Mouse (Mus musculus) midbrain, embryonic 15.5 days (tissue): ENCODE data around the gene Fgfr2. TPM values are rescaled to one million over a fixed set of nuclear protein-coding genes. Genes with fewer than 3 reads are reported as not detected.
A peak's percentile ranks its signal among the peaks of the same experiment; 100 is the strongest.

Experiments
- ATAC-seq: fragments of 200-750 bp; cut with Nextera tagmentation; replicated peaks from 2 replicates; pipeline ENCODE4 v1.8.0; 2017; ENCODE audit warnings: moderate TSS enrichment
- H3K27ac ChIP-seq: fragments of 300-500 bp; sonication (generic); 2 replicates; pipeline ENCODE4 v1.5.1; 2015; ENCODE audit warnings: mild to moderate bottlenecking, inconsistent platforms
- H3K27me3 ChIP-seq: fragments of 300-500 bp; sonication (generic); replicated peaks from 2 replicates; pipeline ENCODE4 v1.6.1; 2015; ENCODE audit warnings: inconsistent platforms
- H3K36me3 ChIP-seq: fragments of 300-500 bp; sonication (generic); replicated peaks from 2 replicates; pipeline ENCODE4 v1.6.1; 2015; ENCODE audit warnings: inconsistent platforms
- H3K4me1 ChIP-seq: fragments of 300-500 bp; sonication (generic); 2 replicates; pipeline ENCODE4 v1.6.1; 2015; ENCODE audit warnings: inconsistent platforms
- H3K4me2 ChIP-seq: fragments of 300-500 bp; sonication (generic); 2 replicates; pipeline ENCODE4 v1.6.1; 2015; ENCODE audit warnings: inconsistent platforms, mild to moderate bottlenecking, moderate library complexity
- H3K4me3 ChIP-seq: fragments of 300-500 bp; sonication (generic); 2 replicates; pipeline ENCODE4 v1.5.1; 2015; ENCODE audit warnings: mild to moderate bottlenecking, inconsistent platforms
- H3K9ac ChIP-seq: fragments of 300-500 bp; sonication (generic); 2 replicates; pipeline ENCODE4 v1.6.1; 2015; ENCODE audit warnings: mild to moderate bottlenecking, inconsistent platforms
- H3K9me3 ChIP-seq: fragments of 300-500 bp; sonication (generic); 2 replicates; pipeline ENCODE4 v1.6.1; 2016; ENCODE audit warnings: inconsistent platforms
- WGBS: fragments of 180-500 bp; shearing (Covaris S2); methylation state at CpG from one replicate; pipeline ENCODE4 v1.1.7; 2015; ENCODE audit warnings: mixed read lengths; 5-methylcytosine and 5-hydroxymethylcytosine counted together
- polyA plus RNA-seq: library from polyadenylated mRNA; unstranded; fragments of >200 nt; fragmentation: Nextera tagmentation; extraction: Ambion mirVana; gene quantifications from 2 replicates; pipeline ENCODE4 v1.2.1, GENCODE M21; 2015

The Fgfr2 gene
- polyA plus RNA-seq, 1 experiment from 2014 or later, result 23.3 TPM

DNA sequence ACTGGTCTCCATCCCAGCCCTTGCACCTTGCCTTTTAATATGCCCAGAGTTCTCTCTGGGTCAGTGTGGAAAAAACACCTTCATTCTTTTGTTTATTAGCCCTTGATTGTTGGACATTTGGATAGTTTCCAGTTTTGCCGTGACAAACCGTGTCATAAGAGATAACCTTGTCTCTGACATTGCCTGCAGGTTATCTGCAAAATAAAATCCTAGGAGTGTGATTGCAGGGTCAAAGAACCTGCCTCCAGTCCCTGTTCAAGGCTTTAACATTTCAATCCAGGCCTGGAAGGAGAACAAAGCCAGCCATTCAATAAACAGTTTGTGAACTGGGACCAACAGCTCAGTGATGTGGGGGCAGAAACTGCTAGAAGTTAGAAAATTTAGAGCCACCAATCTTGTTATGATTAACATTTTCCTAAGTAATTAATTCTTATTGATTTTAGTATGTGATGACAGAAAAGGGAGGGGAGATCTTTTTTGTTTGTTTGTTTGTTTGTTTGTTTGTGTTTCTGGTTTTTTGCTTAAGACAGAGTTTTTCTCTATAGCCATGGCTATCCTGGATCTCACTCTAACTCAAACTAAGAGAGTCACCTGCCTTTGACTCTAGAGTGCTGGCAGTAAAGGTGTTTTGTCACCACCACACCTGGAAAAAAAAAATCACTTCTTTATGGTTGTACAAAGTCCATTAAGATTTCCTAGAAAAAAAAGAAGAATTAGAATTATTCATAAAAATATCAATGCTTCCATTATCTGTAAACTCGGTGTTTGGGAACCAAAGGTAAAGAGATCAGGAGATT, 537.3 kb downstream of the Fgfr2 start:
- Histone ChIP-seq H3K4me1 (no peaks in the 10 kb centered on the region), H3K9me3 (no peaks in the 10 kb centered on the region), H3K27ac (no peak overlapping the region), H3K36me3 (no peaks in the 10 kb centered on the region), H3K4me2 (no peak overlapping the region), H3K4me3 (no peak overlapping the region), H3K9ac (no peak overlapping the region), H3K27me3 (no peaks in the 10 kb centered on the region)
- ATAC-seq, result no peak
- WGBS, result 63% methylated on average over 3 of the region's 3 CpGs

DNA sequence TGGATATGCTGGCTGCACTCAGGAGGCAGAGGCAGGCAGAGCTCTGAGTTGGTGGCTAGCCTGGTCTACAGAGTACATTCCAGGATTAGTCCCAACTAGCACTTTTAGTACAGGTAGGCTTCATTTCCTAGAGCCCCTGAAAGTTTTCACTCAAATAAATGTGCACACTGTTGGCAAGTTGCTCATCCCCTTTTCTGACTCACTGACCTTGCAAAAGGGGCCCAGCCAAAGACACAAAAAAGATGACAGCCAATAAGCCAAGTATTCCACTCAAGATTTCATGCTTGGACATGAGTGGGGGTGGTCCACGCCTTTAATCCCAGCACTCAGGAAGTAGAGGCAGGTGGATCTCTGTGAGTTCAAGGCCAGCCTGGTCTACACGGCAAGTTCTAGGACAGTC, 541.7 kb downstream of the Fgfr2 start:
- 98% methylated on average over 2 of the region's 2 CpGs for WGBS
- H3K4me1 ChIP-seq, result peaks cover 3% of the 10 kb centered on the region
- no peaks in the 10 kb centered on the region for H3K36me3 ChIP-seq

DNA sequence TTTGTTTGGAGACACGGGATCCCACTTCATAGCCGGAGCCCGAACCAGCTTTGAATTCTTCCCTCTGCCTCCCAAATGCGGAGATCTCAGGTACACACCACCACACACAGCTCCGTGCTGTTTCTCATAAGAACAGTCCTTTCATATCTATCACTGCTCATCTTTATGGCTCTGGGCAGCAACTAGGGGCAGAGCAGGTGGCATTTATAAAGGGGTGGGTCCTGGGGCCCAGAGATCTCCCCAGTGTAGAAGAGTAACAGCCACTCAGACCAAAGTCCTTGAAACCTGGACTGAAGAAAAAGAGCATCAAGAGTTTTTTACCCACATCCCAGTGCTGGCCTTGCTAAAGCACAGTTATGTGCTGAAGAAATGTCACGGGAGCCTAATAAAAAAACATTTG, 542.6 kb downstream of the Fgfr2 start:
- peaks cover 7% of the 10 kb centered on the region for H3K4me1 ChIP-seq
- no peak overlapping the region for H3K9ac ChIP-seq
- no peak overlapping the region for H3K27ac ChIP-seq
- ATAC-seq, result no peak
- H3K9me3 ChIP-seq, result no peaks in the 10 kb centered on the region
- no peak overlapping the region for H3K4me3 ChIP-seq
- no peak overlapping the region for H3K4me2 ChIP-seq
- H3K27me3 ChIP-seq, result no peaks in the 10 kb centered on the region
- H3K36me3 ChIP-seq, result no peaks in the 10 kb centered on the region
- WGBS, result 80% methylated on average over 6 of the region's 6 CpGs

More for the DNA sequence above, 541.7 kb downstream of the Fgfr2 start:
- no peak overlapping the region for H3K9ac ChIP-seq
- no peak overlapping the region for H3K4me2 ChIP-seq
- ATAC-seq, result no peak
- no peaks in the 10 kb centered on the region for H3K27me3 ChIP-seq
- no peak overlapping the region for H3K27ac ChIP-seq
- no peaks in the 10 kb centered on the region for H3K9me3 ChIP-seq
- no peak overlapping the region for H3K4me3 ChIP-seq

DNA sequence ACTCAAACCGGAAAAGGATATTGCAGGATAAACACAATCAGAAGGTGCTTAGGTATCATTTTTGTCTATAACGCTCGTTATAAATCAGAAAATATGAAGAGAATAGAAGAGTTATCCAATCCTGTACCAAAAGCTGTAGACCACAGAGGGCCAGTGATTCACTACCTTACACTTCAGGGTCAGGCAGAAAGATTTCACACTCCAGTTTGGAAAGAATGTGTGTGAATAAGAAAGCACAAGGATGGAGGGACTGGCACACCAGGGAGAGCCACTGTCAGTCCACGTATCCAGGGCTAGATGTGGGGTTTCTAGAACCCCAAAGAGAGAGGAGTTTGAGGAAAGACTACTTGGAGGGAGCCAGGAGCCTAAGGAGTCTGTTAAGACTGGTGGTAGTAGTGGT, 546.3 kb downstream of the Fgfr2 start:
- Histone ChIP-seq H3K27me3 (no peaks in the 10 kb centered on the region), H3K4me2 (no peak overlapping the region; the same call in 1 of the 2 replicates), H3K4me1 (peaks cover 11% of the 10 kb centered on the region), H3K9me3 (no peaks in the 10 kb centered on the region), H3K4me3 (no peak overlapping the region), H3K36me3 (no peaks in the 10 kb centered on the region), H3K9ac (no peak overlapping the region), H3K27ac (no peak overlapping the region)
- ATAC-seq, result no peak
- 50% methylated on average over 4 of the region's 4 CpGs for WGBS

DNA sequence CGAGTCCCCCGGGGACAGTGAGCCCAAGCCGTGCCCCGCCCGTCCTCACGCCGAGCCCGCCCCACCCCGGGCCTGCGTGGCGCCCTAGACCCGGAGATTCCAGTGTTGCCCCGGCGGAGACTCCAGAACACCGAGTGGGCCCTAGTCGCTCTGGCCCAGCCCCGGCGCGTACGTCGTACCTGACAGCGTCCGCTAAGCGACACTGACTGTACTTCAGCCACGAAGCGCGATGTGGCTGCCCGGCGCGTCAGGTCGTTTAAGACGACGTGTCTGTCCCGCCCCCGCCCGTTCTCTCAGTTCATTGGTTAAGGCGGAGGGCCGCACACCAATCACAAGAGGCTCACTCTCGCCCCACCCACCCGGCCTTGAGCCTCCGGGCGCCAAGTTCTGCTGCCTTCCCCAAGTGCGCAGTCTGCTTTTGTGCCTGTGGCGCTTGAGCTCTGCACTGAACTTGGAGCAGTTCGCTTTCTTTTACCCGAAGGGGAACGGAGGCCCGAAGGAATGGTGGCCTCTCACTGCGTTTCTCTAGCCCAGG, 547.0 kb downstream of the Fgfr2 start, which contains the start of gene Oat:
Oat (minus strand) TSS at position 283 of the 535 bp plus-strand sequence.
- peak within 1 kb of the TSS; percentile 84 for H3K27ac ChIP-seq
- peak within 1 kb of the TSS; percentile 83 for H3K4me3 ChIP-seq
- no peaks in the 10 kb centered on the region for H3K9me3 ChIP-seq
- no peaks in the 10 kb centered on the region for H3K27me3 ChIP-seq
- peaks cover 11% of the 10 kb centered on the region for H3K4me1 ChIP-seq
- H3K36me3 ChIP-seq, result no peaks in the 10 kb centered on the region
- WGBS, result under 1% methylated on average over 48 of the region's 49 CpGs
- peak; percentile 98 for ATAC-seq
- peak within 1 kb of the TSS; percentile 82 for H3K4me2 ChIP-seq
- peak within 1 kb of the TSS; percentile 59 for H3K9ac ChIP-seq

DNA sequence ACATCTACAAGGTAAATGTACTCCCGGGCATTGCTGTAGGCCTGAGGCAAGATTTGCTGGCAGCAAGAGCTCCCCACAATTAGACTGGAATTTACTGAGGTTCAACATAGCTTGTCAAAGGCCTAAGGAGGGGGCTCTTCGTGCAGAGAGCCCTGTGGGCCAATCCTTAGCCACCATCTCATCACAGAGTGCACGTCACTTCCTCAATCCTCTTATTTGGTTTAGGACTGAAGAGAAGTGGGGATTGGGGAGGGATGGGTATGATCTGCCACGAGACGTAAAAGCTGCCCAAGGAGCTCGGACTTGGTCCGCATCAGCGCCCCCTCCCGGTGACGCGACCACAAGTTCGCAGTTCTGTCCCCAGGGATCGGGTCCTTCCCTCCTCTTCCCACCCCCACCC, 547.5 kb downstream of the Fgfr2 start:
- Histone ChIP-seq H3K27me3 (no peaks in the 10 kb centered on the region), H3K9me3 (no peaks in the 10 kb centered on the region), H3K4me1 (peaks cover 11% of the 10 kb centered on the region), H3K4me2 (peak overlapping the region; percentile 82), H3K27ac (peak overlapping the region; percentile 84), H3K36me3 (no peaks in the 10 kb centered on the region), H3K4me3 (peak overlapping the region; percentile 83), H3K9ac (peak overlapping the region; percentile 59; the same call in 1 of the 2 replicates)
- peak; percentile 94 for ATAC-seq
- under 1% methylated on average over 13 of the region's 13 CpGs for WGBS

GRCm38 (mm10) chr7:132574646-132575045, 548.5 kb downstream of the Fgfr2 start:
- H3K36me3 ChIP-seq, result no peaks in the 10 kb centered on the region
- no peak overlapping the region for H3K4me3 ChIP-seq
- no peak overlapping the region for H3K27ac ChIP-seq
- H3K9ac ChIP-seq, result no peak overlapping the region
- 90% methylated on average over 5 of the region's 5 CpGs for WGBS
- peaks cover 11% of the 10 kb centered on the region for H3K4me1 ChIP-seq
- no peak for ATAC-seq
- no peaks in the 10 kb centered on the region for H3K9me3 ChIP-seq
- H3K4me2 ChIP-seq, result no peak overlapping the region
- no peaks in the 10 kb centered on the region for H3K27me3 ChIP-seq

DNA sequence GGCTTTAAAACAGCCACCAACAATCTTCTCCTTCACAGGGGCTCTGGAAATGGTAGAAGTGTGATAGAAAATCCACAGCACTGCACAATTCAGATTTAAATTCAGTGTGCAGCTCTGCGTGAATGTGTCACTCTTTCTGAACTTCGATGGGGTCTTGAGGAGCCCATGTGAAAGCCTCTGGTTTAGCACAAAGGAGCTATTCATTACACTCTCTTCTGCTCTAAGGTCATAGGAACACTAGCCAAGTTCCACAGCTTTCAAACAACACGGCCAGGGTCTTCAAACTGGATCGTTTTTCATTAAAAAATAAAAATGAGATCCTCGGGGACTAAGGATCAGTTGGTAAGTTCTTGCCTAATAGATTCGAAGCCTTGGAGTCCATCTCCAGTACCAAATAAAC, 549.9 kb downstream of the Fgfr2 start:
- 41% methylated on average over 6 of the region's 6 CpGs for WGBS
- ATAC-seq, result no peak
- Histone ChIP-seq H3K27me3 (no peaks in the 10 kb centered on the region), H3K4me3 (no peak overlapping the region), H3K4me2 (no peak overlapping the region), H3K4me1 (peaks cover 11% of the 10 kb centered on the region), H3K36me3 (no peaks in the 10 kb centered on the region), H3K9ac (no peak overlapping the region), H3K9me3 (no peaks in the 10 kb centered on the region), H3K27ac (no peak overlapping the region)

- Histone ChIP-seq H3K9me3 (no peaks in the 10 kb centered on the region), H3K4me2 (no peak overlapping the region), H3K27ac (no peak overlapping the region), H3K4me1 (peaks cover 11% of the 10 kb centered on the region), H3K9ac (no peak overlapping the region), H3K4me3 (no peak overlapping the region), H3K36me3 (no peaks in the 10 kb centered on the region), H3K27me3 (no peaks in the 10 kb centered on the region)
- 78% methylated on average over 3 of the region's 3 CpGs for WGBS
- ATAC-seq, result no peak
Observed at GRCm38 (mm10) chr7:132572738-132573137, 550.4 kb downstream of the Fgfr2 start.

DNA sequence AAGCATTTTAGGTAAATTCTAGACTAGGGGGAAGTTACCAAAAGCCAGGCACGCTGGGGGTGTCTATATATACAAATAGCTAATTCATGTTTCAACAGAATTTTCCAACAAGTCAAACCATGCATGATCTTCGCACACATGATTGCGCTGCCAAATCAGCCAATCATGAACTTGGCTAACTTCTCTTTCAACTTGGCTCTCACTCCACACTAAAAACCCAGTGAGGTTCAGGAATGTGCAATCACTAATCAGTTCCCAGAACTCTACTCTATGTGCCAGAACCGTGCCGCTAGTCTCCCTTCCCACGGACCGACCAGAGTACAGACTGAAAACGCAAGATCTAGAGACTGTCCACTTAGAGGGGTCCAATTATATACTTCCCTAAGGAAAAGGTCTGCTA, 551.7 kb downstream of the Fgfr2 start:
- ATAC-seq, result no peak
- WGBS, result 87% methylated on average over 8 of the region's 8 CpGs
- H3K36me3 ChIP-seq, result no peaks in the 10 kb centered on the region
- H3K4me2 ChIP-seq, result no peak overlapping the region
- H3K27ac ChIP-seq, result no peak overlapping the region
- no peaks in the 10 kb centered on the region for H3K9me3 ChIP-seq
- peaks cover 8% of the 10 kb centered on the region for H3K4me1 ChIP-seq
- H3K27me3 ChIP-seq, result no peaks in the 10 kb centered on the region
- H3K4me3 ChIP-seq, result no peak overlapping the region
- no peak overlapping the region for H3K9ac ChIP-seq

DNA sequence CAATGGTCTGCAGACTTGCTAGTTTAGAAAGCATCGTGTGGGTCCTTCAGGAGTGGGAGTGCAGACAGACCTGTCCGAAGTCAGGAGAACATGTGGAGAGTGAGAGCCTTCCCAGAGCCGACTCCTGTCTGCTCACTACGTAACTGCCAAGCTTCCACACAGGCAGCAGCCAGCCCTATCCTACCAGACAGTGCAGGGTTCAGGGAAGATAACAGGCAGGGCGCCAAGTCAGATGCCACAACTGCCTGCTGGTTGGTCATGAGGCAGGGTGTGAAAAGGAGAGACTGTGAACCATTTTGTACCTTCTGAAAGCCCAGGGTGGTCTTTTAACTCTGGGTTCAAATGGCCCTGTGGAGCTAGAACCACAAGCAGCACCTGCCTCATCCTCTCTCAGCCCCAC, 553.1 kb downstream of the Fgfr2 start:
- Histone ChIP-seq H3K4me3 (no peak overlapping the region), H3K4me1 (peaks cover under 1% of the 10 kb centered on the region; the same call in 1 of the 2 replicates)

DNA sequence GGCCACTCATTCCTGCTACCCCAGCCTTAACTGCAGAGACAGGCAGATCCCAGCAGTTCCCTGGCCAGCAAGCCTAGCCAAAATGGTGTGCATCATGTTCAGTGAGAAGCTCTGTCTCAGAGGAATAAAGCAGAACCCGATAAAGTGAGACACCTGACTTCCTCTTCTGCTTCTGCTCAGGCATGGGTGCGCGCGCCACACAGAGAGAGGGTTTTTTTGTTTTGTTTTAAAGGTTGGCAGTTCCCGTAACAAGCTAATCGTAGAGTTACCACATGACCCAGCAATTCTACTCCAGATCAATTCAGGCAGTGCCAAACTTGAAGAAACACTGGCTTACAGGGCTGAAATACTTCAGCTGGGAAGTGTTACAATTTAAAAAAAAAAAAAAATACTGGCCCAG, 554.3 kb downstream of the Fgfr2 start:
- H3K4me2 ChIP-seq, result no peak overlapping the region
- H3K9ac ChIP-seq, result no peak overlapping the region
- H3K36me3 ChIP-seq, result no peaks in the 10 kb centered on the region
- no peaks in the 10 kb centered on the region for H3K27me3 ChIP-seq
- ATAC-seq, result no peak
- H3K9me3 ChIP-seq, result no peaks in the 10 kb centered on the region
- no peaks in the 10 kb centered on the region for H3K4me1 ChIP-seq
- H3K4me3 ChIP-seq, result no peak overlapping the region
- whole genome bisulfite sequencing, result 81% methylated on average over 6 of the region's 6 CpGs
- H3K27ac ChIP-seq, result no peak overlapping the region

More for the DNA sequence above, 553.1 kb downstream of the Fgfr2 start:
- WGBS, result 80% methylated on average over 5 of the region's 5 CpGs
- H3K27ac ChIP-seq, result no peak overlapping the region
- no peak overlapping the region for H3K9ac ChIP-seq
- no peaks in the 10 kb centered on the region for H3K27me3 ChIP-seq
- H3K9me3 ChIP-seq, result no peaks in the 10 kb centered on the region
- ATAC-seq, result no peak
- H3K4me2 ChIP-seq, result no peak overlapping the region
- H3K36me3 ChIP-seq, result no peaks in the 10 kb centered on the region

- Histone ChIP-seq H3K36me3 (peaks cover 16% of the 10 kb centered on the region; the same call in 1 of the 2 replicates), H3K4me3 (no peak overlapping the region), H3K9ac (no peak overlapping the region), H3K4me2 (no peak overlapping the region), H3K4me1 (no peaks in the 10 kb centered on the region), H3K27me3 (no peaks in the 10 kb centered on the region), H3K9me3 (no peaks in the 10 kb centered on the region), H3K27ac (no peak overlapping the region)
- 50% methylated on average over 1 of the region's 1 CpGs for WGBS
- ATAC-seq, result no peak
Observed at GRCm38 (mm10) chr7:132565831-132566230, 557.3 kb downstream of the Fgfr2 start.
